Mouse (Mus musculus) stomach, embryonic 14.5 days (tissue): ENCODE measurements around the gene Arhgap36. TPM values are rescaled to one million over a fixed set of nuclear protein-coding genes. Genes with fewer than 3 reads are reported as not detected.

ENCODE experiments used
- ATAC-seq: fragments of 200-750 bp; cut with Nextera tagmentation; 2 replicates; pipeline ENCODE4 v1.8.0; 2017; ENCODE audit warnings: low read depth, moderate TSS enrichment; ENCODE audit not compliant: insufficient number of reproducible peaks, insufficient read depth, low FRiP score
- H3K27ac ChIP-seq: fragments of 300-500 bp; sonication (generic); 2 replicates; pipeline ENCODE4 v1.5.1; 2014; ENCODE audit warnings: mild to moderate bottlenecking, low read length, moderate library complexity, mixed read lengths
- H3K27me3 ChIP-seq: fragments of 300-500 bp; sonication (generic); 2 replicates; pipeline ENCODE4 v1.6.1; 2014; ENCODE audit warnings: low read length, control low read depth, mixed read lengths; ENCODE audit not compliant: control insufficient read depth, insufficient read depth
- H3K36me3 ChIP-seq: fragments of 300-500 bp; sonication (generic); 2 replicates; pipeline ENCODE4 v1.6.1; 2014; ENCODE audit warnings: mild to moderate bottlenecking, control low read depth, low read length, moderate library complexity, mixed read lengths; ENCODE audit not compliant: control insufficient read depth, insufficient read depth
- H3K4me1 ChIP-seq: fragments of 300-500 bp; sonication (generic); 2 replicates; pipeline ENCODE4 v1.6.1; 2014; ENCODE audit warnings: low read length, control low read depth, mixed read lengths; ENCODE audit not compliant: control insufficient read depth, insufficient read depth
- H3K4me2 ChIP-seq: fragments of 300-500 bp; sonication (generic); replicated peaks from 2 replicates; pipeline ENCODE4 v1.6.1; 2014; ENCODE audit warnings: low read depth, low read length, control low read depth
- H3K4me3 ChIP-seq: fragments of 300-500 bp; sonication (generic); 2 replicates; pipeline ENCODE4 v1.5.1; 2014; ENCODE audit warnings: low read depth, low read length, control low read depth
- H3K9ac ChIP-seq: fragments of 300-500 bp; sonication (generic); replicated peaks from 2 replicates; pipeline ENCODE4 v1.6.1; 2014; ENCODE audit warnings: low read depth, mild to moderate bottlenecking, control low read depth, low read length, moderate library complexity, mixed read lengths
- H3K9me3 ChIP-seq: fragments of 300-500 bp; sonication (generic); 2 replicates; pipeline ENCODE4 v1.6.1; 2016; ENCODE audit warnings: low read depth, low read length, control low read depth; ENCODE audit not compliant: control insufficient read depth
- WGBS: fragments of 180-500 bp; shearing (Covaris S2); extraction: QIAGEN DNeasy Blood & Tissue Kit; methylation state at CpG from one replicate; pipeline ENCODE4 v1.1.7; 2014; 5-methylcytosine and 5-hydroxymethylcytosine counted together
- polyA plus RNA-seq: library from polyadenylated mRNA; unstranded; fragments of >200 nt; fragmentation: Nextera tagmentation; extraction: Ambion mirVana; gene quantifications from 2 replicates; pipeline ENCODE4 v1.2.1, GENCODE M21; 2014

Arhgap36 gene
- polyA plus RNA-seq = 1.6 and 2.0 TPM in 2 replicates

- ATAC-seq = no peak
- Histone ChIP-seq H3K36me3 (no peaks in the 10 kb centered on the region), H3K9ac (no peak within 1 kb of the TSS), H3K9me3 (no peaks in the 10 kb centered on the region), H3K4me3 (no peak within 1 kb of the TSS), H3K27ac (no peak within 1 kb of the TSS), H3K4me1 (no peaks in the 10 kb centered on the region), H3K27me3 (no peaks in the 10 kb centered on the region), H3K4me2 (no peak within 1 kb of the TSS)
- 62% methylated on average over 6 of the region's 6 CpGs for WGBS
Measured at GRCm38 (mm10) chrX:49463442-49463970, at the start of gene Arhgap36. Arhgap36 (plus strand) TSS chrX:49463945.

- no peak for ATAC-seq
- no peak overlapping the region for H3K27ac ChIP-seq
- no peaks in the 10 kb centered on the region for H3K9me3 ChIP-seq
- no peak overlapping the region for H3K4me2 ChIP-seq
- no peaks in the 10 kb centered on the region for H3K36me3 ChIP-seq
- H3K9ac ChIP-seq = no peak overlapping the region
- 49% methylated on average over 10 of the region's 10 CpGs for WGBS
- H3K4me3 ChIP-seq = no peak overlapping the region
- no peaks in the 10 kb centered on the region for H3K27me3 ChIP-seq
- H3K4me1 ChIP-seq = no peaks in the 10 kb centered on the region
Measured at GRCm38 (mm10) chrX:49457781-49458180, 6.0 kb upstream of the Arhgap36 start.

GRCm38 (mm10) chrX:49470287-49471054 is 6.7 kb downstream of the Arhgap36 start:
- no peaks in the 10 kb centered on the region for H3K4me1 ChIP-seq
- WGBS = 31% methylated on average over 33 of the region's 34 CpGs

GRCm38 (mm10) chrX:49479968-49480809 is 16.4 kb downstream of the Arhgap36 start:
- Histone ChIP-seq H3K27me3 (no peaks in the 10 kb centered on the region), H3K9me3 (no peaks in the 10 kb centered on the region), H3K9ac (no peak overlapping the region), H3K27ac (no peak overlapping the region), H3K4me2 (peak overlapping the region; percentile 53), H3K36me3 (no peaks in the 10 kb centered on the region), H3K4me1 (no peaks in the 10 kb centered on the region), H3K4me3 (peak overlapping the region; percentile 22)
- WGBS = 33% methylated on average over 26 of the region's 29 CpGs
- 0 out of 2 replicates have a peak, but pooled peaks have one; percentile 46 for ATAC-seq

More at GRCm38 (mm10) chrX:49470287-49471054, 6.7 kb downstream of the Arhgap36 start:
- ATAC-seq = peak; percentile 63; the same call in 1 of the 2 replicates
- no peak overlapping the region for H3K27ac ChIP-seq
- H3K4me3 ChIP-seq = peak overlapping the region; percentile 26
- H3K4me2 ChIP-seq = peak overlapping the region; percentile 57
- no peak overlapping the region for H3K9ac ChIP-seq
- no peaks in the 10 kb centered on the region for H3K9me3 ChIP-seq
- no peaks in the 10 kb centered on the region for H3K36me3 ChIP-seq
- H3K27me3 ChIP-seq = no peaks in the 10 kb centered on the region

- no peak for ATAC-seq
- no peak overlapping the region for H3K9ac ChIP-seq
- H3K9me3 ChIP-seq = no peaks in the 10 kb centered on the region
- H3K4me1 ChIP-seq = no peaks in the 10 kb centered on the region
- H3K27me3 ChIP-seq = no peaks in the 10 kb centered on the region
- WGBS = 18% methylated on average over 12 of the region's 12 CpGs
- no peak overlapping the region for H3K27ac ChIP-seq
- H3K36me3 ChIP-seq = no peaks in the 10 kb centered on the region
- peak overlapping the region; percentile 22 for H3K4me3 ChIP-seq
- peak overlapping the region; percentile 53 for H3K4me2 ChIP-seq
Measured at GRCm38 (mm10) chrX:49480846-49481245, 17.1 kb downstream of the Arhgap36 start.

- no peak for ATAC-seq
- H3K9ac ChIP-seq = no peak overlapping the region
- no peaks in the 10 kb centered on the region for H3K9me3 ChIP-seq
- H3K4me3 ChIP-seq = no peak overlapping the region
- no peak overlapping the region for H3K27ac ChIP-seq
- WGBS = 86% methylated on average over 5 of the region's 5 CpGs
- H3K36me3 ChIP-seq = no peaks in the 10 kb centered on the region
- H3K4me1 ChIP-seq = no peaks in the 10 kb centered on the region
- peaks cover 3% of the 10 kb centered on the region; the same call in 1 of the 2 replicates for H3K27me3 ChIP-seq
- no peak overlapping the region for H3K4me2 ChIP-seq
Measured at GRCm38 (mm10) chrX:49489141-49489540, 25.4 kb downstream of the Arhgap36 start.

GRCm38 (mm10) chrX:49493739-49494449 is 30.1 kb downstream of the Arhgap36 start:
- Histone ChIP-seq H3K27ac (no peak overlapping the region), H3K4me2 (peak overlapping the region; percentile 47), H3K9me3 (no peaks in the 10 kb centered on the region), H3K9ac (no peak overlapping the region), H3K4me3 (peak overlapping the region; percentile 26), H3K36me3 (no peaks in the 10 kb centered on the region), H3K4me1 (no peaks in the 10 kb centered on the region), H3K27me3 (peaks cover 11% of the 10 kb centered on the region; the same call in 1 of the 2 replicates)
- 17% methylated on average over 44 of the region's 46 CpGs for WGBS
- no peak for ATAC-seq
